Mouse (Mus musculus): ENCODE measurements around the gene Gm28845. TPM values are rescaled to one million over a fixed set of nuclear protein-coding genes. Genes with fewer than 3 reads are reported as not detected.

Gm28845 gene
- polyA plus RNA-seq, 1 experiment from 2014 or later, result not detected

GRCm38 (mm10) chr1:65103273-65103672 is 16.1 kb downstream of the Gm28845 start, which contains the start of gene Cryga:
Cryga (minus strand) TSS chr1:65103373.
- Histone ChIP-seq H3K4me2 (no peak within 1 kb of the TSS), H3K4me3 (no peak within 1 kb of the TSS), H3K4me1 (replicated peaks) (no peaks in the 10 kb centered on the region), H3K9ac (no peak within 1 kb of the TSS), H3K27ac (no peak within 1 kb of the TSS), H3K9me3 (replicated peaks) (no peaks in the 10 kb centered on the region), H3K36me3 (no peaks in the 10 kb centered on the region), H3K27me3 (no peaks in the 10 kb centered on the region)
- 80% methylated on average over 11 of the region's 11 CpGs for WGBS
- no peak for ATAC-seq (replicated peaks; ENCODE audit: insufficient number of reproducible peaks, insufficient read depth, low FRiP score, low read depth)

- Histone ChIP-seq H3K4me1 (replicated peaks) (no peaks in the 10 kb centered on the region), H3K27ac (no peak overlapping the region), H3K4me3 (no peak overlapping the region), H3K36me3 (no peaks in the 10 kb centered on the region), H3K4me2 (no peak overlapping the region), H3K9ac (no peak overlapping the region), H3K9me3 (replicated peaks) (no peaks in the 10 kb centered on the region), H3K27me3 (no peaks in the 10 kb centered on the region)
- ATAC-seq (replicated peaks; ENCODE audit: insufficient number of reproducible peaks, insufficient read depth, low FRiP score, low read depth), result no peak
- WGBS, result 77% methylated on average over 3 of the region's 3 CpGs
These were observed 22.4 kb downstream of the Gm28845 start for GRCm38 (mm10) chr1:65096953-65097352.

- no peak overlapping the region for H3K9ac ChIP-seq
- no peak overlapping the region for H3K4me2 ChIP-seq
- no peaks in the 10 kb centered on the region for H3K27me3 ChIP-seq
- no peaks in the 10 kb centered on the region for H3K36me3 ChIP-seq
- H3K27ac ChIP-seq, result no peak overlapping the region
- H3K9me3 ChIP-seq (replicated peaks), result no peaks in the 10 kb centered on the region
- ATAC-seq (replicated peaks; ENCODE audit: insufficient number of reproducible peaks, insufficient read depth, low FRiP score, low read depth), result no peak
- WGBS, result 89% methylated on average over 3 of the region's 3 CpGs
- no peak overlapping the region for H3K4me3 ChIP-seq
- no peaks in the 10 kb centered on the region for H3K4me1 ChIP-seq (replicated peaks)
These were observed 27.8 kb downstream of the Gm28845 start for GRCm38 (mm10) chr1:65091566-65091965.

GRCm38 (mm10) chr1:65090370-65090769 is 29.0 kb downstream of the Gm28845 start:
- H3K9ac ChIP-seq, result no peak overlapping the region
- ATAC-seq (replicated peaks; ENCODE audit: insufficient number of reproducible peaks, insufficient read depth, low FRiP score, low read depth), result no peak

GRCm38 (mm10) chr1:65088567-65089356 is 30.6 kb downstream of the Gm28845 start:
- no peak overlapping the region for H3K4me2 ChIP-seq
- ATAC-seq (replicated peaks; ENCODE audit: insufficient number of reproducible peaks, insufficient read depth, low FRiP score, low read depth), result no peak
- H3K36me3 ChIP-seq, result no peaks in the 10 kb centered on the region
- WGBS, result 68% methylated on average over 6 of the region's 6 CpGs
- no peak overlapping the region for H3K27ac ChIP-seq
- no peaks in the 10 kb centered on the region for H3K9me3 ChIP-seq (replicated peaks)
- no peak overlapping the region for H3K9ac ChIP-seq
- no peak overlapping the region for H3K4me3 ChIP-seq
- H3K27me3 ChIP-seq, result no peaks in the 10 kb centered on the region
- H3K4me1 ChIP-seq (replicated peaks), result no peaks in the 10 kb centered on the region

More at GRCm38 (mm10) chr1:65090370-65090769, 29.0 kb downstream of the Gm28845 start:
- H3K4me2 ChIP-seq, result no peak overlapping the region
- H3K9me3 ChIP-seq (replicated peaks), result no peaks in the 10 kb centered on the region
- 39% methylated on average over 2 of the region's 2 CpGs for WGBS
- no peaks in the 10 kb centered on the region for H3K4me1 ChIP-seq (replicated peaks)
- no peak overlapping the region for H3K4me3 ChIP-seq
- H3K27me3 ChIP-seq, result no peaks in the 10 kb centered on the region
- H3K27ac ChIP-seq, result no peak overlapping the region
- no peaks in the 10 kb centered on the region for H3K36me3 ChIP-seq

- 46% methylated on average over 7 of the region's 7 CpGs for WGBS
- Histone ChIP-seq H3K27me3 (no peaks in the 10 kb centered on the region), H3K9me3 (replicated peaks) (no peaks in the 10 kb centered on the region), H3K4me3 (no peak within 1 kb of the TSS), H3K9ac (no peak within 1 kb of the TSS), H3K4me1 (replicated peaks) (no peaks in the 10 kb centered on the region), H3K4me2 (no peak within 1 kb of the TSS), H3K36me3 (no peaks in the 10 kb centered on the region), H3K27ac (no peak within 1 kb of the TSS)
- ATAC-seq (replicated peaks; ENCODE audit: insufficient number of reproducible peaks, insufficient read depth, low FRiP score, low read depth), result no peak
These were observed 37.2 kb downstream of the Gm28845 start, which contains the start of gene Crygb for GRCm38 (mm10) chr1:65082188-65082587. Crygb (minus strand) TSS chr1:65082288.

- Histone ChIP-seq H3K4me2 (no peak overlapping the region), H3K4me3 (no peak overlapping the region), H3K27me3 (no peaks in the 10 kb centered on the region), H3K4me1 (replicated peaks) (no peaks in the 10 kb centered on the region), H3K9me3 (replicated peaks) (no peaks in the 10 kb centered on the region), H3K9ac (no peak overlapping the region), H3K36me3 (no peaks in the 10 kb centered on the region), H3K27ac (no peak overlapping the region)
- no peak for ATAC-seq (replicated peaks; ENCODE audit: insufficient number of reproducible peaks, insufficient read depth, low FRiP score, low read depth)
- 12% methylated on average over 5 of the region's 5 CpGs for WGBS
These were observed 43.8 kb downstream of the Gm28845 start for GRCm38 (mm10) chr1:65075607-65076006.

- Histone ChIP-seq H3K9ac (no peak within 1 kb of the TSS), H3K36me3 (no peaks in the 10 kb centered on the region), H3K4me1 (replicated peaks) (no peaks in the 10 kb centered on the region), H3K9me3 (replicated peaks) (no peaks in the 10 kb centered on the region), H3K4me3 (no peak within 1 kb of the TSS), H3K27ac (no peak within 1 kb of the TSS), H3K27me3 (no peaks in the 10 kb centered on the region), H3K4me2 (no peak within 1 kb of the TSS)
- no peak for ATAC-seq (replicated peaks; ENCODE audit: insufficient number of reproducible peaks, insufficient read depth, low FRiP score, low read depth)
- 66% methylated on average over 6 of the region's 6 CpGs for WGBS
These were observed 45.8 kb downstream of the Gm28845 start, which contains the start of gene Crygc for GRCm38 (mm10) chr1:65073589-65073988. Crygc (minus strand) TSS chr1:65073689.

GRCm38 (mm10) chr1:65067842-65068241 is 51.5 kb downstream of the Gm28845 start:
- Histone ChIP-seq H3K4me2 (no peak overlapping the region), H3K9me3 (replicated peaks) (no peaks in the 10 kb centered on the region), H3K27ac (no peak overlapping the region), H3K9ac (no peak overlapping the region), H3K4me1 (replicated peaks) (no peaks in the 10 kb centered on the region), H3K27me3 (no peaks in the 10 kb centered on the region), H3K36me3 (no peaks in the 10 kb centered on the region), H3K4me3 (no peak overlapping the region)
- ATAC-seq (replicated peaks; ENCODE audit: insufficient number of reproducible peaks, insufficient read depth, low FRiP score, low read depth), result no peak

GRCm38 (mm10) chr1:65064201-65064600 is 55.2 kb downstream of the Gm28845 start:
- no peak for ATAC-seq (replicated peaks; ENCODE audit: insufficient number of reproducible peaks, insufficient read depth, low FRiP score, low read depth)
- H3K4me1 ChIP-seq (replicated peaks), result no peaks in the 10 kb centered on the region
- no peaks in the 10 kb centered on the region for H3K36me3 ChIP-seq
- H3K9me3 ChIP-seq (replicated peaks), result no peaks in the 10 kb centered on the region
- H3K4me3 ChIP-seq, result no peak overlapping the region
- H3K4me2 ChIP-seq, result no peak overlapping the region
- no peaks in the 10 kb centered on the region for H3K27me3 ChIP-seq
- H3K9ac ChIP-seq, result no peak overlapping the region
- no peak overlapping the region for H3K27ac ChIP-seq
- 84% methylated on average over 15 of the region's 15 CpGs for WGBS

- Histone ChIP-seq H3K9ac (no peak within 1 kb of the TSS), H3K4me2 (no peak within 1 kb of the TSS), H3K9me3 (replicated peaks) (no peaks in the 10 kb centered on the region), H3K27ac (no peak within 1 kb of the TSS), H3K36me3 (no peaks in the 10 kb centered on the region), H3K4me1 (replicated peaks) (no peaks in the 10 kb centered on the region), H3K27me3 (no peaks in the 10 kb centered on the region), H3K4me3 (no peak within 1 kb of the TSS)
- 75% methylated on average over 8 of the region's 8 CpGs for WGBS
- ATAC-seq (replicated peaks; ENCODE audit: insufficient number of reproducible peaks, insufficient read depth, low FRiP score, low read depth), result no peak
These were observed 56.0 kb downstream of the Gm28845 start, which contains the start of gene Crygd for GRCm38 (mm10) chr1:65063352-65063751. Crygd (minus strand) TSS chr1:65063452.

- no peak overlapping the region for H3K4me3 ChIP-seq
- H3K4me2 ChIP-seq, result no peak overlapping the region
- no peak overlapping the region for H3K27ac ChIP-seq
- no peaks in the 10 kb centered on the region for H3K9me3 ChIP-seq (replicated peaks)
- 23% methylated on average over 2 of the region's 2 CpGs for WGBS
- H3K9ac ChIP-seq, result no peak overlapping the region
- 0 out of 2 replicates have a peak, but pooled peaks cover 3% of the 10 kb centered on the region for H3K4me1 ChIP-seq (replicated peaks)
- H3K27me3 ChIP-seq, result no peaks in the 10 kb centered on the region
- no peaks in the 10 kb centered on the region for H3K36me3 ChIP-seq
- ATAC-seq (replicated peaks; ENCODE audit: insufficient number of reproducible peaks, insufficient read depth, low FRiP score, low read depth), result no peak
These were observed 67.2 kb downstream of the Gm28845 start for GRCm38 (mm10) chr1:65052140-65052539.

Data from heart, embryonic 15.5 days (tissue).